Mouse (Mus musculus): ENCODE measurements around the gene Tmem30b.
"Not testable (repeated sequence)": the region's sequence is repeated elsewhere in the genome, so short reads cannot be mapped to it uniquely, and the experiment has no call there.

DNA sequence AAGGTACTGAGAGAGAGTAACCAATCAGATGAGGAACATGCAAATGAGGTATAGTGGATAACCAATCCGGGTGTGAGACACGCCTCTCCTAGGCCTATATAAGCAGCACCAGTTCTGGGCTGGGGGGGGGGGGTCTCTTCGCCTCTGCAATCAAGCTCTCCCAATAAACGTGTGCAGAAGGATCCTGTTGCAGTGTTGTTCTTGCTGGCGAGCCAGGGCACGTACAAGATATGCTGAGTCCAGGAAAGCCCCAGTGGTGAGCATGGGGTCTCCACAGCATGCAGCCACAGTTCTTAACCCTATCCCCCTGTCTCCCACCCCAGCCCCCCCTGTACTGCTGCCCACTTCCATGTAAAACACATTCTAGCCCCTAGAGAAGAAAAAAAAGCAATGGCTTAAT is 16.9 kb upstream of the Tmem30b start:
- TF ChIP-seq CTCF, EP300 (IDR thresholded peaks at IDR 0.05): not testable (repeated sequence)

Measured in lung, postnatal 0 days (tissue).